Comparison of ENCODE assay signal across 8 mouse cellular contexts in genomic region chr3:144801861-144802260, GRCm38 (mm10). TPM values are rescaled to one million over a fixed set of nuclear protein-coding genes. Genes with fewer than 3 reads are reported as not detected.
A peak's percentile ranks its signal among the peaks of the same experiment; 100 is the strongest.
DNase-seq lines count a peak whose midpoint lies in the region; ATAC-seq and TF ChIP-seq lines count a peak whose summit lies in the region.

No protein-coding gene starts in this region.

- H3K4me1 ChIP-seq in forebrain, embryonic 10.5 days, result no peaks in the 10 kb centered on the region
- no peaks in the 10 kb centered on the region for H3K4me1 ChIP-seq in forebrain, embryonic 13.5 days
- H3K4me1 ChIP-seq in ES-E14 (ENCODE audit: control insufficient read depth in 2 of 2, insufficient read depth in 2 of 2, low read length in 2 of 2, poor library complexity in 1 of 2), result no peaks in the 10 kb centered on the region
- no peaks in the 10 kb centered on the region for H3K4me1 ChIP-seq in embryonic facial prominence, embryonic 11.5 days (ENCODE audit: control insufficient read depth, insufficient read depth, low read length)

- H3K9me3 ChIP-seq in forebrain, embryonic 10.5 days, result no peaks in the 10 kb centered on the region; the same call in 1 of the 2 replicates
- H3K9me3 ChIP-seq in forebrain, embryonic 13.5 days (replicated peaks), result no peaks in the 10 kb centered on the region
- H3K9me3 ChIP-seq in ES-E14 (ENCODE audit: control insufficient read depth, insufficient read depth, low read depth, low read length), result no peaks in the 10 kb centered on the region
- no peaks in the 10 kb centered on the region for H3K9me3 ChIP-seq in embryonic facial prominence, embryonic 11.5 days (replicated peaks; ENCODE audit: control insufficient read depth, low read length)

- DNase-seq in forebrain, embryonic 10.5 days (ENCODE audit: extremely low spot score, low spot score), result peak; percentile 17
- DNase-seq in left cerebral cortex, adult 2 months (ENCODE audit: extremely low spot score in 1 of 2, low spot score in 2 of 2), result peak in 1 of 2 experiments; percentile 18
- DNase-seq in left cerebral cortex, postnatal 10 days (ENCODE audit: extremely low spot score in 1 of 2, low spot score in 2 of 2), result no peak
- peak; percentile 27 for DNase-seq in ES-E14 (ENCODE audit: low read depth, low spot score)
- DNase-seq in embryonic facial prominence, embryonic 11.5 days (ENCODE audit: low spot score), result peak; percentile 52
- no peak for DNase-seq in thymus, postnatal 36 days

- H3K27me3 ChIP-seq in forebrain, embryonic 10.5 days (ENCODE audit: poor library complexity, severe bottlenecking), result no peaks in the 10 kb centered on the region
- no peaks in the 10 kb centered on the region for H3K27me3 ChIP-seq in forebrain, embryonic 13.5 days
- H3K27me3 ChIP-seq in embryonic facial prominence, embryonic 11.5 days (ENCODE audit: control insufficient read depth, insufficient read depth, low read length), result no peaks in the 10 kb centered on the region

- intact Hi-C loops in left cerebral cortex, adult 2 months (cut with DNase I), result no loop called here
- intact Hi-C loops in left cerebral cortex, postnatal 10 days (cut with DNase I), result no loop called here

- H3K4me3 ChIP-seq in forebrain, embryonic 10.5 days, result no peak overlapping the region
- no peak overlapping the region for H3K4me3 ChIP-seq in forebrain, embryonic 13.5 days
- H3K4me3 ChIP-seq in left cerebral cortex, adult 2 months, result no peak overlapping the region
- no peak overlapping the region for H3K4me3 ChIP-seq in ES-E14 (ENCODE audit: insufficient read depth in 1 of 2, low read depth in 1 of 2, low read length in 2 of 2, poor library complexity in 1 of 2, severe bottlenecking in 1 of 2)
- no peak overlapping the region for H3K4me3 ChIP-seq in embryonic facial prominence, embryonic 11.5 days (ENCODE audit: low read depth, low read length)

- peak; percentile 43 for TF ChIP-seq CTCF in left cerebral cortex, adult 2 months (IDR thresholded peaks at IDR 0.05)

- 34% methylated on average over 8 of the region's 8 CpGs for WGBS in forebrain, embryonic 10.5 days
- WGBS in forebrain, embryonic 13.5 days, result 37% methylated on average over 8 of the region's 8 CpGs
- WGBS in embryonic facial prominence, embryonic 11.5 days, result 29% methylated on average over 8 of the region's 8 CpGs

- ATAC-seq in forebrain, embryonic 13.5 days, result no peak
- ATAC-seq in embryonic facial prominence, embryonic 11.5 days (replicated peaks; ENCODE audit: insufficient number of reproducible peaks, low FRiP score, low TSS enrichment, low read depth), result no peak
- peak; percentile 92 for ATAC-seq in megakaryocyte-erythroid progenitor cell, adult 5-6 weeks (replicated peaks; ENCODE audit: low FRiP score, low TSS enrichment, poor library complexity, severe bottlenecking)

- H3K36me3 ChIP-seq in forebrain, embryonic 10.5 days (replicated peaks), result no peaks in the 10 kb centered on the region
- no peaks in the 10 kb centered on the region for H3K36me3 ChIP-seq in forebrain, embryonic 13.5 days (ENCODE audit: poor library complexity, severe bottlenecking)
- no peaks in the 10 kb centered on the region for H3K36me3 ChIP-seq in ES-E14 (ENCODE audit: control insufficient read depth, insufficient read depth, low read length, poor library complexity, severe bottlenecking)
- no peaks in the 10 kb centered on the region for H3K36me3 ChIP-seq in embryonic facial prominence, embryonic 11.5 days (replicated peaks; ENCODE audit: control insufficient read depth, insufficient read depth, low read depth, low read length)

- no peak overlapping the region for H3K27ac ChIP-seq in forebrain, embryonic 10.5 days
- no peak overlapping the region for H3K27ac ChIP-seq in forebrain, embryonic 13.5 days
- H3K27ac ChIP-seq in left cerebral cortex, adult 2 months, result no peak overlapping the region
- H3K27ac ChIP-seq in ES-E14 (ENCODE audit: insufficient read depth, low read depth, low read length, poor library complexity, severe bottlenecking), result no peak overlapping the region
- no peak overlapping the region for H3K27ac ChIP-seq in embryonic facial prominence, embryonic 11.5 days (replicated peaks; ENCODE audit: low read depth, low read length)

- in situ Hi-C loops in ES-E14 (cut with MboI; ENCODE audit: low sequenced_read_pairs in 2 of 2, unreplicated experiment in 2 of 2), result loop anchor here in 1 of 2 experiments (25.0 kb wide), 1 partner anchor 335 kb away; no protein-coding TSS in a partner anchor

- no peak overlapping the region for H3K4me2 ChIP-seq in forebrain, embryonic 13.5 days
- no peak overlapping the region for H3K4me2 ChIP-seq in embryonic facial prominence, embryonic 11.5 days (ENCODE audit: low read depth, low read length)

- H3K9ac ChIP-seq in forebrain, embryonic 13.5 days, result no peak overlapping the region
- H3K9ac ChIP-seq in ES-E14 (ENCODE audit: insufficient read depth, low read depth, low read length, poor library complexity, severe bottlenecking), result no peak overlapping the region
- no peak overlapping the region for H3K9ac ChIP-seq in embryonic facial prominence, embryonic 11.5 days (replicated peaks; ENCODE audit: low read length)

TF ChIP-seq in ES-E14, 5 proteins besides CTCF, POLR2A, EP300 and RAD21:
- TF ChIP-seq HCFC1 (IDR thresholded peaks at IDR 0.05; ENCODE audit: borderline replicate concordance, insufficient read depth, low read length) (no peak), ZNF384 (IDR thresholded peaks at IDR 0.05; ENCODE audit: low read depth, low read length) (no peak), MAFK (IDR thresholded peaks at IDR 0.05; ENCODE audit: insufficient read depth, low read depth, low read length) (no peak), ZC3H11A (IDR thresholded peaks at IDR 0.05; ENCODE audit: borderline replicate concordance, low read depth, low read length) (no peak), CHD2 (IDR thresholded peaks at IDR 0.05; ENCODE audit: low read depth, low read length) (no peak)

RNA-seq across cellular contexts. Expression of gene Clca3a2, which starts 17.4 kb away (rescaled TPM):
- not detected in 2 replicates for polyA plus RNA-seq in forebrain, embryonic 10.5 days (2016; fragmentation: Nextera tagmentation; extraction: Ambion mirVana)
- polyA plus RNA-seq in forebrain, embryonic 13.5 days (2015; fragmentation: Nextera tagmentation; extraction: Ambion mirVana), result 0.08 TPM in 1 of 2 replicates, not detected in the other
- total RNA-seq in left cerebral cortex, adult 2 months (2021), result under 1 TPM in 1 of 2 experiments, not detected in 1; 0.35 TPM
- total RNA-seq in left cerebral cortex, postnatal 10 days (2021), result under 1 TPM; 0.63 to 0.69 TPM
- 0.26 and 0.31 TPM in 2 replicates for total RNA-seq in ES-E14 (2012; rRNA removed)
- 0.39 TPM in 1 of 2 replicates, not detected in the other for polyA plus RNA-seq in embryonic facial prominence, embryonic 11.5 days (2014; fragmentation: Nextera tagmentation; extraction: Ambion mirVana)
- not detected in 2 replicates for total RNA-seq in megakaryocyte-erythroid progenitor cell, adult 5-6 weeks (2014; fragmentation: Nextera tagmentation)
- not detected in 2 replicates for total RNA-seq in megakaryocyte-erythroid progenitor cell, adult 5-6 weeks (2017)

RNA-seq across cellular contexts. Expression of gene Clca3a1, which starts 41.1 kb away (rescaled TPM):
- not detected in 2 replicates for polyA plus RNA-seq in forebrain, embryonic 10.5 days (2016; fragmentation: Nextera tagmentation; extraction: Ambion mirVana)
- 0.12 and 0.24 TPM in 2 replicates for polyA plus RNA-seq in forebrain, embryonic 13.5 days (2015; fragmentation: Nextera tagmentation; extraction: Ambion mirVana)
- total RNA-seq in left cerebral cortex, adult 2 months (2021), result under 1 TPM; 0.14 to 0.23 TPM
- under 1 TPM; 0.67 to 0.88 TPM for total RNA-seq in left cerebral cortex, postnatal 10 days (2021)
- total RNA-seq in ES-E14 (2012; rRNA removed), result 0.21 and 0.45 TPM in 2 replicates
- polyA plus RNA-seq in embryonic facial prominence, embryonic 11.5 days (2014; fragmentation: Nextera tagmentation; extraction: Ambion mirVana), result 0.08 TPM in 1 of 2 replicates, not detected in the other
- 9.2 and 24.1 TPM in 2 replicates for total RNA-seq in megakaryocyte-erythroid progenitor cell, adult 5-6 weeks (2014; fragmentation: Nextera tagmentation)
- total RNA-seq in megakaryocyte-erythroid progenitor cell, adult 5-6 weeks (2017), result 11.3 and 12.9 TPM in 2 replicates

RNA-seq across cellular contexts. Expression of gene Clca3b, which starts 47.3 kb away (rescaled TPM):
- not detected in 2 replicates for polyA plus RNA-seq in forebrain, embryonic 10.5 days (2016; fragmentation: Nextera tagmentation; extraction: Ambion mirVana)
- polyA plus RNA-seq in forebrain, embryonic 13.5 days (2015; fragmentation: Nextera tagmentation; extraction: Ambion mirVana), result not detected in 2 replicates
- not detected for total RNA-seq in left cerebral cortex, adult 2 months (2021)
- not detected for total RNA-seq in left cerebral cortex, postnatal 10 days (2021)
- total RNA-seq in ES-E14 (2012; rRNA removed), result 0.85 and 0.90 TPM in 2 replicates
- polyA plus RNA-seq in embryonic facial prominence, embryonic 11.5 days (2014; fragmentation: Nextera tagmentation; extraction: Ambion mirVana), result not detected in 2 replicates
- not detected in 2 replicates for total RNA-seq in megakaryocyte-erythroid progenitor cell, adult 5-6 weeks (2014; fragmentation: Nextera tagmentation)
- total RNA-seq in megakaryocyte-erythroid progenitor cell, adult 5-6 weeks (2017), result not detected in 2 replicates

Comparison
In these comparisons a context has a peak if more than half of its experiments do, and no peak if none do; other contexts are left out.
1. DNase-seq: peak in forebrain, embryonic 10.5 days (single experiment), ES-E14 (single experiment) and embryonic facial prominence, embryonic 11.5 days (single experiment); none in left cerebral cortex, postnatal 10 days (0 of 2) and thymus, postnatal 36 days (0 of 2).